Mouse (Mus musculus) neutrophil, adult 65 days (primary cell): ENCODE measurements around the gene Ilkap. TPM values are rescaled to one million over a fixed set of nuclear protein-coding genes. Genes with fewer than 3 reads are reported as not detected.

Experiments used
- total RNA-seq: library from RNA; stranded (reverse); gene quantifications from 2 replicates; pipeline ENCODE4 v1.2.4, GENCODE M21; 2023

The Ilkap gene
- 57.4 and 80.4 TPM in 2 replicates for total RNA-seq

GRCm38 (mm10) chr1:91398260-91399062, at the start of gene Ilkap:
Ilkap (minus strand) TSS chr1:91398815.

GRCm38 (mm10) chr1:91413898-91414594, 15.4 kb upstream of the Ilkap start, which contains the start of gene Hes6:
Hes6 (minus strand) TSS chr1:91414038.

DNA sequence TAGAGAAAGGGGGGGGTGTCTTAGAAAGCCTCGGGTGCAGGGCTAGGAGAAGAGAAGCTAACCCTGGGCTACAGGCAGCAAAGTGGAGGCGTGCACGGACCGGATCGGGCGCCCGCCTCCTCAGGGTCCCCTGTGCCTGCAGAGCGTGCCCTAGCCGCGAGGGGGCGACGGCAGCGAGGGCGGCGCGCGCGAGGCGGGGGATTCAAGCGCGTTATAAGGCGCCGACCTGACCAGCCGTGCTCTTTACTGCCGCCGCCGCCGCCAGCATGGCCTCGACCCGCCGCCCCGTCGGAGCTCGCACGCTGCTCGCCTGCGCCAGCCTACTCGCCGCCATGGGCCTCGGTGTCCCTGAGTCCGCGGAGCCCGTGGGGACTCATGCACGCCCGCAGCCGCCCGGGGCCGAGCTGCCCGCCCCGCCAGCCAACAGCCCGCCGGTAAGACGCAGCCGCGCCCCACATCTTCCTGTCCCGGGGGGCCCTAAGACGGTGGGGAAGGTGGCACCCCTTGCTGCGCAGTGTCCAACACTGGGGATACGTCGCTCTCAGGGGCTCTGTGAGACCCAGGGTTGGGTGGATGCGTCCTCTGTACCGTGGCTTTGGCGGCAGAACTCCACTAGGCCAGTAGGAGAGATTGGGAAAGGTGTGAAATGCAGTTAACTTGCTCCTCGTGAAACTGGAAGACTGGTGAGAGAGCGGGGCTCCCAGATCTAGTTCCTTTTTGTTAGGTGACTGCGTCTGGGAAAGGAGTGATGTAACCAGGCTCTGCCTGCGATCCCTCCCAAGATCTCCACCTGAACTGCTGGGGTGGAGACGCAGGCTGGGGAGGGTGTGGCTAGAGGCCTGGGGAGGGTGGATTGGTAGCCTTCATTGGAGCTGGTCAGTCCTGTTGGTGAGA, 32.2 kb downstream of the Ilkap start, which contains the start of gene Erfe:
Gene Erfe, plus strand, starts transcription at position 216 of the 894 bp plus-strand sequence.

DNA sequence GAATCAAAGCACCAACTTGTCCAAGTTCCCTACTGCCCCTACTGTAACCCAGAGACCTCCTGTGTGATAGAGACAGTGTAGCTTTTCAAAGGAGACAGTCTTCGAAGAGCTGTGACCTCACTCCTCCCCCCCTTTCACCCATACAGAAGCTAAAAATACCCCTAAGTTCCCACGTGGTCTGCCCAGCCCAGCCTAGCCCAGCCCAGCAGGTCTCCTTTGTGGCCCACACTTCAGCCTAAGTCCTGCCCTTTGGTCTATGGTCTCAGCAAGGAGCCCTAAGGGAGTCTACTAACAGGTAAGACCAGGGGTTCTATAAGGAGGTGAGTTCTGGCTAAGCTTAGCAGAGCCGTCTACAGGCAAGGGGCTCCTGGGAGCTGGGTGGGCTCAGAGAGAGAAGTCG, 47.8 kb downstream of the Ilkap start, which contains the start of gene Klhl30:
Gene Klhl30, plus strand, starts transcription at position 176 of the 400 bp plus-strand sequence.

Other genes starting within 250 kb of the Ilkap start
- gene Ramp1, start 219.0 kb downstream of the Ilkap start, total RNA-seq: 25.7 and 27.2 TPM in 2 replicates
- 67.0 and 93.4 TPM in 2 replicates for gene Ube2f, start 148.5 kb downstream of the Ilkap start, total RNA-seq
- gene Scly, start 100.5 kb downstream of the Ilkap start, total RNA-seq: 13.1 and 13.8 TPM in 2 replicates
- gene Espnl, start 76.7 kb downstream of the Ilkap start, total RNA-seq: 0.09 TPM in 1 of 2 replicates, not detected in the other
- not detected in 2 replicates for gene Klhl30, start 47.8 kb downstream of the Ilkap start, total RNA-seq
- 0.23 and 0.32 TPM in 2 replicates for gene Erfe, start 32.4 kb downstream of the Ilkap start, total RNA-seq
- gene Hes6, start 15.2 kb upstream of the Ilkap start, total RNA-seq: 19.6 and 19.8 TPM in 2 replicates
- gene Per2, start 60.5 kb upstream of the Ilkap start, total RNA-seq: 120 and 222 TPM in 2 replicates
- 1.1 and 1.6 TPM in 2 replicates for gene Traf3ip1, start 95.8 kb upstream of the Ilkap start, total RNA-seq
- gene Asb1, start 141.7 kb upstream of the Ilkap start, total RNA-seq: 9.7 and 14.3 TPM in 2 replicates